Mouse (Mus musculus) layer of hippocampus, adult 8-10 months (tissue): ENCODE measurements around the gene Klhl42. TPM values are rescaled to one million over a fixed set of nuclear protein-coding genes. Genes with fewer than 3 reads are reported as not detected.

Experiments used
- DNase-seq, 2 experiments: peaks; one replicate each; pipeline ENCODE4 v3.0.0; 2022; ENCODE audit warnings: low spot score in 2 of 2
- total RNA-seq, 4 experiments: library from RNA; stranded (reverse); gene quantifications; 2 replicates each; pipeline ENCODE4 v1.2.4; 2022

Klhl42 gene
- total RNA-seq, 4 experiments from 2014 or later = 18.3 to 24.1 (median 21.6) TPM

DNA sequence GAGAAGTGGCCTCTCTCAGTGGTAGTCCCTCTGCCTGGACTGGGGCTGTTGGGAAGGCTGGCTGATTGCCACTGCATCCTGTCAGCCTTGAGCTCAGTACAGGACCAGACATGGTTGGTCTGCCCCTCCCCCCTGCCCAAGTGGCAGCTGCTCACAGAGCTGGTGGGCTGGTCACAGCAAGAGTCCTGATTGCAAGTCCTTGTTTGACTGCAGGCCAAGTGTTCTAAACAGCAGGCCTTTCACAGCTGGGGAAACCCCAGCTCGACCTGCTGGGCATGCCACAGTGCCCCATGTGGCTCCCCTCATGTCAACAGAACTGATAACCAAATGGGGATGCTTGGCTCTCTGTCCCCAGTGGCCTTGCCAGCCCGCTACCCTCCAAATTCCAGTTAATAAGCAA, 54.1 kb downstream of the Klhl42 start:
- peak; percentile 13 to 15 for DNase-seq

DNA sequence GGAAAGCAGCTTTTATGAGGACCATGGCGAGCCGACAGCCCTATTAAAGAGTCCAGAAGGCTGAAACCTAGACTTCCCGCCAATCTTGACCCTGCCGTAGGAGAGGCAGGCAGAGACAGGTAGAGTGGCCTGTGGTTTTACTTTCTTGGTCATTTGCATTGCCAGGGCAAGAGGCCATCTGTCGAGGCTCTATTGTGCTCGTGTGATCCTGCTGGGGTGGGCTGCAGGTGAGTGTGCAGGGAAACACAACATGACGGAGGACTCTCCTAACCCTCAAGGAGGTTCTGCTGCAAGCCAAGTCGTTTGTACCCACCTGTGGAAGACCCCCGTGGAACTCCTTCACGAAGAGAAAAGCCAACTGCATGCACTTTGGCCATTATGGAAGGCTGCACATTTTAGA, 54.6 kb downstream of the Klhl42 start:
- no peak for DNase-seq

DNA sequence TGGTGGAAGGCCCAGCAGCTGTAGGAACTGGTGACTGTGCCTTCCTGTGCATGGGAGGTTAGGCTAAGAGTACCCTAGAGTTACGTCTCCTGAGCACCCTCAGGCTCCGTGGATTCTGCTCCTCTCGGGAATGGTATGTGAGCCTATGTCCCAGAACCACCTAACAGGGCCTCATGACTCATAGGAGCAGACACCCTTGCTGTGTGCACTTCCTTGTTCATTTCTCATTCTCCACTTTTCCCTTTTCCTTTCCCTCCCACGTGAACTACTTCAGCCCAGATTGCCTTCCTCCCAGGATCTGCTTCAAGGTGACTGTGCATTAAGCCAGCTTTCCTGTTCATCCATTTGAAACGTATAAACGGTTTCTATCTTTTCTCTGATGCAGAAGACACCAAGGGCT, 59.9 kb downstream of the Klhl42 start:
- no peak for DNase-seq

DNA sequence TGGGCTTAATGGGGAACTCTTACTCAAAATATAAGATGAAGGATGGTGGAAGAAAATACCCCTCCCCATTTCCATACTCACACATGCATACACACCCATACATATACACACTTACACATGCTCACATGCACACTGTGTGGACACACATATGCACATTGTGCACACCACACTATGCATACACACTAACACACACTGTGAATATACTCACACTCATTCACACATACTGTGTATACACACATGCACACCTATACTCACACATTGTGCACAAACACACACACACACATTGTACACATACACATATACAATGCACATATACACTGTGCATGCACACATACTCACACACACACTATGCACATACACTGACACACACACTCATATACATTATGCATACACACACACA, 60.7 kb downstream of the Klhl42 start:
- no peak for DNase-seq

DNA sequence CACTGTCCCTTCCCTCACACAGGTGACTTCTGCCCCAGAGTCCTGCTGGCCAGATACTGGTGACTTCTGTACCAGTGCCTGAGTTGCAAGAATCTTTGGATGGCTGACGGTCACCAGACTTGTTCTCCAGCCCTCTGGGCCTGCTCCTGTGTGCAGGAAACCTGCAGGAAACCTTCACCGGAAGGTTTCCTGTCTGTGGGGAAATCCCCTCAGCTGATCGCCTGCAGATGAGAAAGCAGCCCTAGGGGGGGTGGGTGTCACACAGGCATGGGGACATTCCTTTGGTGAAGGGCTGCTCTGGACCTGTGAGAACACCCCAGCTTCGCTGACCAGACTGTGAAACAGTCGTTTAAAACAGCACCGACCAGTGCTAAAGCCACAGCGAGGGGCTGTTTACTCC, 63.9 kb downstream of the Klhl42 start:
- no peak for DNase-seq

DNA sequence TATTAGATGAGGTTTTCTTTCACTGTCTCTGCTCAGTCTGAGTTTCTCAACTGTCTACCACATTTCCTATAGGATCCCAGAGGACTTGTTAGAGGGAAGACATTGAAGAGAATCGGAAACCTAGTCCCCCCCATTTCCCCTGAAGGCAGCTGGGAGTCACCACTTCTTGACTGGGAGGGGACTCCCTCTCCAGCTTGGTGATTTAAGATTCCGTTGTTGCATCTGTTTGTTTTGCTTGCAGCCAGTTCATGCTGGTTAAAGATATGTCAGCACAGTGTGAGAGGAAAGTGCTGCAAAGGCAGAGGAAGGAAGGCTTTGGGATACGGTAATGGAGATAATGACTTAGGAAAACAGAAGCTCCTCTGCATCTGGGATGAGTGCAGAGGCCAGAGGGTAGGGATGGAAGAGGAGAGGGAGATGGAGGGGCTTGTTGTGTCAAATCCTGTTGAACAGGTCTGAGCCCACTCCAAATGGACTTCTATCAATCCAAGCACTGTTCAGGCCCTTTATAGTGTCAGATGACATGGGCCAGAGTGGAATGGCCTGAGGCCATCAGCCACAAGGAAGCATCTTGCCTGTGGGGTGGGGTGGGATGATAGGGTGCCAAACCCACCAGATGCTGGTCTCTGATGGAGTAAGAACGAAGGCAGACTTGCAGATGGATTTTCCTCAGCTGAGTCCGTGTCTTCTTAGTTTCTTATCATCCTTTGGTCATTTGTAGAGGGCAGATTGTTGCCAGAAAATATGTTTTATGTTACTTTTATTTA, 70.8 kb downstream of the Klhl42 start:
- no peak for DNase-seq

Other genes with a start within 250 kb of the Klhl42 start
- not detected for gene Smco2, start 241.3 kb upstream of the Klhl42 start, total RNA-seq
- gene Ppfibp1, start 202.9 kb upstream of the Klhl42 start, total RNA-seq = 10 to 100 TPM; 40.8 to 45.2 (median 41.9) TPM
- gene 1700034J05Rik, start 137.0 kb upstream of the Klhl42 start, total RNA-seq = not detected
- 1 to 10 TPM in 3 of 4 experiments, under 1 TPM in 1; 0.91 to 2.2 (median 1.4) TPM for gene Rep15, start 58.8 kb upstream of the Klhl42 start, total RNA-seq
- 10 to 100 TPM; 42.8 to 52.5 (median 45.9) TPM for gene Mrps35, start 48.6 kb upstream of the Klhl42 start, total RNA-seq
- under 1 TPM in 1 of 4 experiments, not detected in 3; 0.34 TPM for gene Mansc4, start 4.3 kb upstream of the Klhl42 start, total RNA-seq
- 1 to 10 TPM; 1.1 to 2.7 (median 1.8) TPM for gene Pthlh, start 172.8 kb downstream of the Klhl42 start, total RNA-seq